ENCODE assay signal across 24 mouse cellular contexts in genomic region chr13:17727922-17728321, GRCm38 (mm10). TPM values are rescaled to one million over a fixed set of nuclear protein-coding genes. Genes with fewer than 3 reads are reported as not detected.
A peak's percentile ranks its signal among the peaks of the same experiment; 100 is the strongest.
DNase-seq lines count a peak whose midpoint lies in the region; ATAC-seq lines count a peak whose summit lies in the region.
"Had no signal": no experiment of that assay in that cellular context is flagged by ENCODE, and none has a peak within 500 bp of the region (broad histone marks: within the 10 kb centered on the region; RNA-seq: fewer than 3 reads in every experiment).

No protein-coding gene starts in this region.

- WGBS in forebrain, embryonic 10.5 days: 95% methylated on average over 4 of the region's 4 CpGs

- peak; percentile 40 for DNase-seq in 416B (ENCODE audit: low read depth)
- no peak for DNase-seq in forebrain, embryonic 10.5 days (ENCODE audit: extremely low spot score, low spot score)
- DNase-seq in Muller cell, postnatal 12 days (ENCODE audit: inconsistent ontology term): no peak
- no peak for DNase-seq in ovary, postnatal 36 days (ENCODE audit: low spot score)
- DNase-seq in embryo, embryonic 9.5 days (ENCODE audit: extremely low spot score): no peak
- DNase-seq: adrenal gland, adult 2 months; adrenal gland, adult 8-10 months; adrenal gland, postnatal 10 days; adrenal gland, postnatal 14 days; adrenal gland, postnatal 25 days; adrenal gland, postnatal 36 days; B cell, adult 2 months; cerebellum, adult 11 months; cerebellum, adult 11-12 months; cerebellum, adult 18-20 months; cerebellum, adult 2 months had no signal

- no peak overlapping the region for H3K27ac ChIP-seq in forebrain, embryonic 10.5 days

- peaks cover 28% of the 10 kb centered on the region for H3K36me3 ChIP-seq in forebrain, embryonic 10.5 days (replicated peaks)

- H3K9me3 ChIP-seq in forebrain, embryonic 10.5 days: no peaks in the 10 kb centered on the region
- H3K9me3 ChIP-seq: G1E had no signal

- no peaks in the 10 kb centered on the region for H3K27me3 ChIP-seq in forebrain, embryonic 10.5 days (ENCODE audit: poor library complexity, severe bottlenecking)
- H3K27me3 ChIP-seq: CH12.LX, Patski had no signal

- no peaks in the 10 kb centered on the region for H3K4me1 ChIP-seq in forebrain, embryonic 10.5 days

- H3K4me3 ChIP-seq in forebrain, embryonic 10.5 days: no peak overlapping the region

- peak; percentile 86 for ATAC-seq in granulocyte monocyte progenitor cell, adult 5-6 weeks (replicated peaks; ENCODE audit: poor library complexity, severe bottlenecking)
- ATAC-seq in megakaryocyte, adult 5-6 weeks (ENCODE audit: poor library complexity, severe bottlenecking): peak; percentile 80
- ATAC-seq in megakaryocyte progenitor cell, adult 5-6 weeks (replicated peaks; ENCODE audit: poor library complexity): peak; percentile 76
- ATAC-seq: activated CD4-positive, CD25-positive, alpha-beta regulatory T cell, adult 4 months; CD4-positive, CD25-positive, alpha-beta regulatory T cell, adult 4 months; Patski had no signal

RNA-seq across cellular contexts. Expression of gene Sugct, which starts 32.6 kb away (rescaled TPM):
- total RNA-seq in granulocyte monocyte progenitor cell, adult 5-6 weeks (2014; fragmentation: Nextera tagmentation): 0.32 TPM in 1 of 2 replicates, not detected in the other
- 0.52 and 0.82 TPM in 2 replicates for total RNA-seq in granulocyte monocyte progenitor cell, adult 5-6 weeks (2017)
- 0.18 and 0.73 TPM in 2 replicates for total RNA-seq in megakaryocyte, adult 5-6 weeks (2015)
- total RNA-seq in megakaryocyte, adult 5-6 weeks (2017): 0.11 and 0.98 TPM in 2 replicates
- 1.1 and 1.4 TPM in 2 replicates for total RNA-seq in megakaryocyte progenitor cell, adult 5-6 weeks (2015)
- total RNA-seq in megakaryocyte progenitor cell, adult 5-6 weeks (2017): 2.2 and 2.7 TPM in 2 replicates
- polyA plus RNA-seq in forebrain, embryonic 10.5 days (2016; fragmentation: Nextera tagmentation; extraction: Ambion mirVana): 3.2 and 4.1 TPM in 2 replicates

RNA-seq across cellular contexts. Expression of gene Mplkip, which starts 32.9 kb away (rescaled TPM):
- total RNA-seq in granulocyte monocyte progenitor cell, adult 5-6 weeks (2014; fragmentation: Nextera tagmentation): 57.5 and 60.2 TPM in 2 replicates
- total RNA-seq in granulocyte monocyte progenitor cell, adult 5-6 weeks (2017): 28.0 and 45.7 TPM in 2 replicates
- total RNA-seq in megakaryocyte, adult 5-6 weeks (2015): 58.3 and 65.4 TPM in 2 replicates
- 28.7 and 30.5 TPM in 2 replicates for total RNA-seq in megakaryocyte, adult 5-6 weeks (2017)
- total RNA-seq in megakaryocyte progenitor cell, adult 5-6 weeks (2015): 69.3 and 84.3 TPM in 2 replicates
- total RNA-seq in megakaryocyte progenitor cell, adult 5-6 weeks (2017): 24.4 and 24.9 TPM in 2 replicates
- 45.9 and 46.4 TPM in 2 replicates for polyA plus RNA-seq in forebrain, embryonic 10.5 days (2016; fragmentation: Nextera tagmentation; extraction: Ambion mirVana)
